Mouse (Mus musculus) CH12.LX (cell line): ENCODE data around the gene Atp5b. TPM values are rescaled to one million over a fixed set of nuclear protein-coding genes. Genes with fewer than 3 reads are reported as not detected.

Experiments
- DNase-seq: peaks from one replicate; pipeline ENCODE4 v3.0.0-alpha.2; 2013; ENCODE audit errors: extremely low read depth
- H3K27ac ChIP-seq: 2 replicates; pipeline ENCODE4 v1.5.1; 2012; ENCODE audit warnings: low read depth, mild to moderate bottlenecking, control low read depth, moderate library complexity; ENCODE audit not compliant: insufficient read depth
- H3K27me3 ChIP-seq: replicated peaks from 2 replicates; pipeline ENCODE3; 2012; ENCODE audit warnings: inconsistent platforms
- H3K36me3 ChIP-seq, 2 experiments: replicated peaks in 1 of 2; 2 replicates each; pipeline versions ENCODE3 to v1.6.1; 2012; ENCODE audit warnings: inconsistent platforms in 1 of 2, low read length in 1 of 2, mild to moderate bottlenecking in 1 of 2, mixed read lengths in 1 of 2, moderate library complexity in 1 of 2; ENCODE audit not compliant: control insufficient read depth in 1 of 2, insufficient read depth in 1 of 2
- H3K4me1 ChIP-seq, 2 experiments: 2 replicates each; pipeline ENCODE4 v1.6.1; 2012; ENCODE audit warnings: inconsistent platforms in 1 of 2, moderate library complexity in 1 of 2; ENCODE audit not compliant: insufficient read depth in 2 of 2, control insufficient read depth in 1 of 2
- H3K4me2 ChIP-seq: 2 replicates; pipeline ENCODE4 v1.6.1; 2012; ENCODE audit warnings: low read depth, mild to moderate bottlenecking, control low read depth; ENCODE audit not compliant: poor library complexity, insufficient read depth, severe bottlenecking
- H3K4me3 ChIP-seq, 3 experiments: fragments of 150-350 bp in 1 of 3; sonication (generic) in 1 of 3; replicated peaks in 1 of 3; 2 replicates each; pipeline versions ENCODE3 to v1.5.1; 2011 to 2012; ENCODE audit warnings: low read depth in 2 of 3, low read length in 2 of 3, mild to moderate bottlenecking in 2 of 3, moderate library complexity in 2 of 3, control low read depth in 1 of 3, improper control_type of control experiment in 1 of 3, inconsistent platforms in 1 of 3, mixed read lengths in 1 of 3; ENCODE audit not compliant: poor library complexity in 1 of 3
- H3K79me2 ChIP-seq: replicated peaks from 2 replicates; pipeline ENCODE4 v1.6.1; 2012; ENCODE audit warnings: mild to moderate bottlenecking, moderate library complexity; ENCODE audit not compliant: control insufficient read depth, poor library complexity, insufficient read depth, severe bottlenecking; ENCODE audit errors: extremely low read depth
- H3K9ac ChIP-seq: 2 replicates; pipeline ENCODE4 v1.6.1; 2012; ENCODE audit warnings: low read depth, mild to moderate bottlenecking, control low read depth, moderate library complexity; ENCODE audit not compliant: insufficient read depth
- H3K9me3 ChIP-seq: replicated peaks from 2 replicates; pipeline ENCODE3; 2012; ENCODE audit warnings: low read length, inconsistent platforms, mixed read lengths
- CHD1 ChIP-seq: IDR thresholded peaks from 2 replicates; pipeline ENCODE4 v1.6.1; 2012; ENCODE audit warnings: low read depth, low read length, improper control_type of control experiment, inconsistent platforms
- CHD2 ChIP-seq: IDR thresholded peaks from 2 replicates; pipeline ENCODE4 v1.6.1; 2011; ENCODE audit warnings: low read length, improper control_type of control experiment
- CTCF ChIP-seq, 2 experiments: IDR thresholded peaks in 1 of 2; conservative IDR thresholded peaks in 1 of 2; 2 replicates each; pipeline ENCODE4 v1.5.1; 2011 to 2012; ENCODE audit warnings: low read depth in 2 of 2, low read length in 2 of 2, improper control_type of control experiment in 1 of 2, inconsistent platforms in 1 of 2, mild to moderate bottlenecking in 1 of 2, moderate library complexity in 1 of 2
- E2F4 ChIP-seq: IDR thresholded peaks from 2 replicates; pipeline ENCODE4 v1.6.1; 2011; ENCODE audit warnings: low read depth, low read length, improper control_type of control experiment; ENCODE audit not compliant: insufficient replicate concordance
- ELF1 ChIP-seq: IDR thresholded peaks from 2 replicates; pipeline ENCODE4 v1.6.1; 2014; ENCODE audit warnings: low read depth, mild to moderate bottlenecking, inconsistent platforms, low read length, improper control_type of control experiment
- ETS1 ChIP-seq: conservative IDR thresholded peaks from 2 replicates; pipeline ENCODE4 v1.6.1; 2012; ENCODE audit warnings: low read depth, mild to moderate bottlenecking, inconsistent platforms, low read length, improper control_type of control experiment, moderate library complexity
- GABPA ChIP-seq: IDR thresholded peaks from 2 replicates; pipeline ENCODE4 v1.6.1; 2012; ENCODE audit warnings: low read depth, low read length, improper control_type of control experiment, inconsistent platforms; ENCODE audit not compliant: insufficient replicate concordance
- HCFC1 ChIP-seq: IDR thresholded peaks from 2 replicates; pipeline ENCODE4 v1.6.1; 2012; ENCODE audit warnings: low read depth, mild to moderate bottlenecking, inconsistent platforms, low read length, improper control_type of control experiment
- IRF4 ChIP-seq: IDR thresholded peaks from 2 replicates; pipeline ENCODE4 v1.6.1; 2014; ENCODE audit warnings: low read depth, mild to moderate bottlenecking, inconsistent platforms, low read length, improper control_type of control experiment
- JUN ChIP-seq: IDR thresholded peaks from 2 replicates; pipeline ENCODE4 v1.6.1; 2011; ENCODE audit warnings: low read depth, mild to moderate bottlenecking, low read length, improper control_type of control experiment, moderate library complexity; ENCODE audit not compliant: insufficient read depth
- JUND ChIP-seq: conservative IDR thresholded peaks from 2 replicates; pipeline ENCODE4 v1.6.1; 2011; ENCODE audit warnings: low read depth, low read length, improper control_type of control experiment
- MAFK ChIP-seq: IDR thresholded peaks from 2 replicates; pipeline ENCODE4 v1.6.1; 2011; ENCODE audit warnings: low read length, improper control_type of control experiment; ENCODE audit not compliant: insufficient replicate concordance
- MAX ChIP-seq: IDR thresholded peaks from 2 replicates; pipeline ENCODE4 v1.6.1; 2011; ENCODE audit warnings: low read length, improper control_type of control experiment
- MAZ ChIP-seq: IDR thresholded peaks from 2 replicates; pipeline ENCODE4 v1.6.1; 2012; ENCODE audit warnings: low read depth, mild to moderate bottlenecking, inconsistent platforms, low read length, improper control_type of control experiment, moderate library complexity
- MEF2A ChIP-seq: IDR thresholded peaks from 2 replicates; pipeline ENCODE4 v1.6.1; 2014; ENCODE audit warnings: low read depth, mild to moderate bottlenecking, inconsistent platforms, low read length, improper control_type of control experiment, borderline replicate concordance
- MXI1 ChIP-seq: IDR thresholded peaks from 2 replicates; pipeline ENCODE4 v1.6.1; 2011; ENCODE audit warnings: mild to moderate bottlenecking, low read depth, low read length, improper control_type of control experiment
- MYC ChIP-seq: IDR thresholded peaks from 2 replicates; pipeline ENCODE4 v1.6.1; 2011; ENCODE audit warnings: low read depth, mild to moderate bottlenecking, improper control_type of control experiment, low read length
- NELFE ChIP-seq: IDR thresholded peaks from 2 replicates; pipeline ENCODE4 v1.6.1; 2011; ENCODE audit warnings: low read depth, low read length, improper control_type of control experiment
- NRF1 ChIP-seq: IDR thresholded peaks from 2 replicates; pipeline ENCODE4 v1.6.1; 2014; ENCODE audit warnings: low read depth, mild to moderate bottlenecking, inconsistent platforms, low read length, improper control_type of control experiment, moderate library complexity
- PAX5 ChIP-seq: IDR thresholded peaks from 2 replicates; pipeline ENCODE4 v1.6.1; 2012; ENCODE audit warnings: low read length, inconsistent platforms, mixed read lengths
- POLR2A ChIP-seq: IDR thresholded peaks from 2 replicates; pipeline ENCODE4 v1.6.1; 2011; ENCODE audit warnings: low read depth, mild to moderate bottlenecking, improper control_type of control experiment, low read length
- POLR2AphosphoS2 ChIP-seq: IDR thresholded peaks from 2 replicates; pipeline ENCODE4 v1.6.1; 2011; ENCODE audit warnings: low read depth, low read length, improper control_type of control experiment
- RAD21 ChIP-seq: IDR thresholded peaks from 2 replicates; pipeline ENCODE4 v1.6.1; 2011; ENCODE audit warnings: low read depth, mild to moderate bottlenecking, low read length, improper control_type of control experiment, moderate library complexity
- RCOR1 ChIP-seq: conservative IDR thresholded peaks from 2 replicates; pipeline ENCODE4 v1.6.1; 2012; ENCODE audit warnings: low read depth, mild to moderate bottlenecking, inconsistent platforms, low read length, improper control_type of control experiment
- SIN3A ChIP-seq: IDR thresholded peaks from 2 replicates; pipeline ENCODE4 v1.6.1; 2012; ENCODE audit warnings: low read length, improper control_type of control experiment, inconsistent platforms
- SMC3 ChIP-seq: IDR thresholded peaks from 2 replicates; pipeline ENCODE4 v1.6.1; 2011; ENCODE audit warnings: low read depth, low read length, improper control_type of control experiment
- TBP ChIP-seq: conservative IDR thresholded peaks from 2 replicates; pipeline ENCODE4 v1.6.1; 2011; ENCODE audit warnings: low read depth, low read length, improper control_type of control experiment
- TCF12 ChIP-seq: IDR thresholded peaks from 2 replicates; pipeline ENCODE4 v1.6.1; 2014; ENCODE audit warnings: low read depth, mild to moderate bottlenecking, inconsistent platforms, low read length, improper control_type of control experiment
- UBTF ChIP-seq: IDR thresholded peaks from 2 replicates; pipeline ENCODE4 v1.6.1; 2012; ENCODE audit warnings: low read depth, mild to moderate bottlenecking, inconsistent platforms, low read length, improper control_type of control experiment, moderate library complexity
- USF1 ChIP-seq: IDR thresholded peaks from 2 replicates; pipeline ENCODE4 v1.6.1; 2014; ENCODE audit warnings: low read depth, mild to moderate bottlenecking, inconsistent platforms, low read length, improper control_type of control experiment
- USF2 ChIP-seq: conservative IDR thresholded peaks from 2 replicates; pipeline ENCODE4 v1.6.1; 2011; ENCODE audit warnings: low read depth, low read length, improper control_type of control experiment
- ZC3H11A ChIP-seq: IDR thresholded peaks from 2 replicates; pipeline ENCODE4 v1.6.1; 2012; ENCODE audit warnings: low read depth, mild to moderate bottlenecking, inconsistent platforms, low read length, improper control_type of control experiment
- ZKSCAN1 ChIP-seq: IDR thresholded peaks from 2 replicates; pipeline ENCODE4 v1.6.1; 2012; ENCODE audit warnings: low read depth, inconsistent platforms, low read length, improper control_type of control experiment, borderline replicate concordance
- ZMIZ1 ChIP-seq: IDR thresholded peaks from 2 replicates; pipeline ENCODE4 v1.6.1; 2012; ENCODE audit warnings: low read depth, mild to moderate bottlenecking, inconsistent platforms, low read length, improper control_type of control experiment
- ZNF384 ChIP-seq: IDR thresholded peaks from 2 replicates; pipeline ENCODE4 v1.6.1; 2012; ENCODE audit warnings: low read depth, low read length, improper control_type of control experiment, inconsistent platforms
- dilution Hi-C: fragments of 300-500 bp; cut with MboI; formaldehyde crosslinking; loops from 2 replicates; pipeline ENCODE4 v1.14.3; 2020; ENCODE audit warnings: low sequenced_read_pairs; ENCODE audit not compliant: extremely low pct_unique_long_range_greater_than_20kb, extremely low pct_ligation_motif_present
- in situ Hi-C: fragments of 300-500 bp; cut with MboI; formaldehyde crosslinking; loops from 3 replicates; pipeline ENCODE4 v1.14.3; 2019; ENCODE audit warnings: low sequenced_read_pairs, low pct_ligation_motif_present, low pct_unique_long_range_greater_than_20kb, mixed read lengths
- polyA plus RNA-seq: library from polyadenylated mRNA; unstranded; fragments of >175 nt; gene quantifications from 2 replicates; pipeline ENCODE4 v1.2.1, GENCODE M21; 2012; ENCODE audit warnings: low read depth; ENCODE audit not compliant: insufficient read length
- total RNA-seq, 2 experiments: library from RNA; depleted of rRNA; stranded (reverse); fragments of 300-350 nt in 1 of 2; fragments of >200 nt in 1 of 2; gene quantifications; 2 replicates each; pipeline ENCODE4 v1.2.3; 2012 to 2014

Gene Atp5b
- total and polyA plus RNA-seq, 3 experiments = 1,607 to 1,775 (median 1,695) TPM

DNA sequence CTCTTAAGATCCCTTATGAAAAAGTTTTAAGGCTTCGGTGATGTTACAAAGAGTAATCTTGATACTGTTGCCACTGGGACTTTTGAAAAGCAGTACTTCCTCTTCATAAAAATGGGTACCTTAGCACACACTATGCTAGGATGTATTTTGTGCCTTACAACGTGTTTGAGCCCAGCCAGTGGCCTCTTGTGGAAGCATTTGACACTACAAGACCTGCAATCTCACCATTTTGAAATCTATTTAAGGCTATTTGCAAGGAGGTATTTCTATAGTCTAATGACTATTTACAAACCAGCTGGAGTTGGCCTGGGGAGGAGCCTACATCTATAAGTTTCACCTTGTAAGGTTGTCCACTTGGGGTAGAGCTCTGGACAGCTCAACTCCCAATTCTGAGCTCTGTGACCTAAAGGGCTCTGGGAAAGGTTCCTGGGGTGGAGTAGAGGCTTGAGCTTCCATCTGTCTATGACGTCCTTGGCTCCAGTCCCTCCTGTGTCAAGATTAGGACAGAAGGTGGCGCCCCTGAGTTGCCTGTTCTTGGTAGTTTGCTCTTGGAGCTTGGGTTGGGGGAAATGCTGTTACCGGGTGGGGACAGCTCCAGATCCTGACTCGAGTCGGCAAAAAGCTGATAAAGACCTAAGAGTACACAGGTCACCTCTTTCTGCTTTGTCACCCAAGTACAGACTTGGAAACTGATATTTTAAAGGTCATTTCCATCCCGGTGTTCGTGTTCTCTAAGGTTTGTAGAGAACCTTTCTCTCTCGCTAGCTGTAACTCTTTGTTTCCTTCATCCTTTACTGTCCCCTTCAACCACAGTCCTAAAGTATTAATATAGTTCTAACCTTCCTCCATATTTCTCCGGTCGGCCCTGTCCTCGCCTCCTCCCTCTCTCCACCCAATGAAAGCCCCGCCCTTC, 7.8 kb downstream of the Atp5b start:
- Histone ChIP-seq H3K4me1 (peaks cover 3 to 60% of the 10 kb centered on the region in 2 experiments; a peak in 3 of 4 replicates), H3K36me3 (peaks cover 35 to 42% of the 10 kb centered on the region in 2 experiments), H3K9ac (peak overlapping the region; percentile 87), H3K79me2 (peaks cover 9% of the 10 kb centered on the region), H3K4me2 (peak overlapping the region; percentile 95), H3K4me3 (peak overlapping the region; percentile 78 to 90 (median 86)), H3K27me3 (no peaks in the 10 kb centered on the region), H3K9me3 (no peaks in the 10 kb centered on the region), H3K27ac (peak overlapping the region; percentile 83)
- dilution Hi-C loops (no loop called here), in situ Hi-C loops (loop anchor here (5.0 to 10.0 kb wide), 2 partner anchors 54 to 101 kb away; partner anchors contain the start of gene Gls2)
- peak; percentile 94 for DNase-seq
- TF ChIP-seq TCF12 (peak; percentile 18; the same call in 1 of the 2 replicates), NRF1 (no peak), ELF1 (peak; percentile 50; the same call in 1 of the 2 replicates), SIN3A (no peak), UBTF (no peak), MAZ (peak; percentile 45; the same call in 1 of the 2 replicates), HCFC1 (peak; percentile 33; the same call in 1 of the 2 replicates), ZNF384 (no peak), POLR2A (peak; percentile 56), ZKSCAN1 (no peak), TBP (no peak), USF1 (no peak), CHD1 (no peak; the same call in 1 of the 2 replicates), USF2 (no peak), ETS1 (peak; percentile 11; the same call in 1 of the 2 replicates), ZMIZ1 (peak; percentile 54), CTCF (conservative IDR thresholded peaks at IDR 0.05 in 1 of 2, IDR thresholded peaks at IDR 0.05 in 1 of 2; ENCODE audit: low read depth in 2 of 2, low read length in 2 of 2) (peak; percentile 52 to 81), MEF2A (peak; percentile 39; the same call in 1 of the 2 replicates), SMC3 (peak; percentile 75), GABPA (no peak), JUND (no peak), MYC (peak; percentile 68; the same call in 1 of the 2 replicates), ZC3H11A (no peak), IRF4 (no peak; the same call in 1 of the 2 replicates), NELFE (peak; percentile 21; the same call in 1 of the 2 replicates), JUN (no peak), E2F4 (no peak), PAX5 (no peak), MAFK (no peak), MXI1 (peak; percentile 42; the same call in 1 of the 2 replicates), POLR2AphosphoS2 (peak; percentile 98), MAX (peak; percentile 50; the same call in 1 of the 2 replicates), RAD21 (peak; percentile 68), RCOR1 (no peak), CHD2 (peak; percentile 49; the same call in 1 of the 2 replicates)
